Mouse (Mus musculus): ENCODE measurements at regions not wholly inside any gene's neighbourhood (a gene's known extent, or its start where the extent isn't known, plus 50 kb on each side); places are given as distances from the start of the nearest gene placed in this dataset.
A peak's percentile ranks its signal among the peaks of the same experiment; 100 is the strongest.

DNA sequence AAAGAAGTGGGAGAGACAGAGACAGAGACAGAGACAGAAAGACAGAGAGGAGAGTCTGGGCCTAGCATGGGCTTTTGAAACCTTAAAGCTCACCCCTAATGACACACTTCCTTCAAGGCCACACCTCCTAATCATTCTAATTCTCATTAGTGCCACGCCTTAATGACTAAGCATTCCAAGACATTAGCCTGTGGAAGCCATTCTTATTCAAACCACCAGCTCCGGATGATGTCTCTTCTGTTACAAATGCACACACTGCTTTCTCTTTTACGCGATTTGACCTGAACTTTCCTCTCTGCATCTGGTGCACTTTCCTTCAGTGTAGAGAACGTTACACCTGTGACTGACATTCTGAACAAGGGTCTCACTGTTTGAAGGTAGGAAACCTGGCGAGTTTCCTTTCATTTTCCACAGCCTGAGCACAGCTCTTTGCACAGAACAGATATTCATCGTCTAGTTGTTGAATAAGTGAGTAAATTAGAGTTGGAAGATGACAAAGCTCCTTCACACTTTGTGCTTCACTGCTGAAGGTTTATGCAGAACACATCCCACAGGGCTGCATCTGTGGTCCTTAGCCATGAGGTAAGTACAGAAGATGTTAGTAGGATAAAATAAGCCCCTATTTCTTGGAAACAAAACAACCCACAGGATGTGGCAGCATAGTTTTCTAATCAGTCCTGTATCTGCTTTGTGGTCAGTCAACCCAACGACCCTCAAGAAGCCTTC is 116.8 kb downstream of the Faxc start:
- Histone ChIP-seq H3K4me3 (no peak overlapping the region), H3K27ac (no peak overlapping the region)
- intact Hi-C loops (cut with DNase I) = no loop called here
- no peak for DNase-seq
- TF ChIP-seq CTCF (IDR thresholded peaks at IDR 0.05) = no peak

- no peak for DNase-seq
- TF ChIP-seq CTCF (IDR thresholded peaks at IDR 0.05) = no peak
Measured at GRCm38 (mm10) chr4:22066785-22067433, 135.8 kb downstream of the Faxc start.

DNA sequence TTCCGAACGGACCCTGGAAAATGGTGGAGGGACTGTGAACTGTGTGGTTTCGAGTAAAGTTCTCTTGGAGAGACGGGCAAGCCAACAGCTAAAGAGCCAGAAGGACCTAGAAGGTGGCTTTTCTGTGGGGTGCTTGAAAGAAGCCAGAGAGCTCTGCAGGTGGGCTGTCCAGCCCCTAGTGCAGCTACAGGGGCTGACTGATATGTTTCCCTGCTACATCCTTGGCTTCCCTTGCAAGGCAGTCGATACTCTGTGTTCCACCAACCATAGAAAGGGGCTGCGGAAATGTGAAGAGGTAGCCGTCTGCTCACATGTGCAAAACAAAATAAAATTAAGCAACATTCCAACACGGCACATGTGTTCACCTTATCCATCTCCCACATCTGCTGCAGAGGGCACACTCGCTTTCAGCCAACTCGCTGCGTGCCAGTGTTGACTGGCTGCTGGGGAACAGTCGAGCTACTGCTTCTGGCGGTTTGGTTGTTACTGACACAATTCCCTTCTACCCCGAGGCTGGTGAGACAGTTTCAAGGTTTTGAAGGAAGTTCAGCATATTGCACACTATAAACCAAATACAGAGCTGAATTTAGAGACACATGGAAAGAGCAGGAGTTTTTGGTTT is 136.7 kb downstream of the Faxc start:
- intact Hi-C loops (cut with DNase I) = no loop called here
- no peak for TF ChIP-seq CTCF (IDR thresholded peaks at IDR 0.05)
- no peak for DNase-seq
- Histone ChIP-seq H3K27ac (no peak overlapping the region), H3K4me3 (no peak overlapping the region)

More at GRCm38 (mm10) chr4:22066785-22067433, 135.8 kb downstream of the Faxc start:
- intact Hi-C loops (cut with DNase I) = no loop called here
- Histone ChIP-seq H3K27ac (no peak overlapping the region), H3K4me3 (no peak overlapping the region)

- DNase-seq = no peak
- TF ChIP-seq CTCF (IDR thresholded peaks at IDR 0.05) = no peak
- intact Hi-C loops (cut with DNase I) = no loop called here
- Histone ChIP-seq H3K27ac (no peak overlapping the region), H3K4me3 (no peak overlapping the region)
Measured at GRCm38 (mm10) chr4:22088209-22088787, 157.2 kb downstream of the Faxc start.

DNA sequence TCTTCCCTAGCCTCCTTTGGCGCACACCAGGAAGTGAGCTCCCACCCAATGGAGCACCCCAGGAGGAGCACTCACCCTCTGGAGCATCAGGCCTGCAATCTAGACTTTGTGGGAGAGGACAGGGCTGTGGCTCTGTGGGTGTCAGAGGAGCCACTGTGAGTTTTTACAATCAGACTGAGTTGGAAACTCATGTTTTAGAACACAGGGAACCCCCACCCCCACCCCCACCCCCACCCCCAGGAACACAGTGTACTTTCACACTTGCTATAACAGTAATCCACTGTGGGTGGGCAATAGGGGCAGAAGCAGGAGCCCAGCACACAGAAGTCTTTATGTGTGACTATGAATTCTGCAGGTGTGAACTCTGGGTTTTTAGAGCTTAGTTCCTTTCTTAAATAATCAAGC is 158.5 kb downstream of the Faxc start:
- Histone ChIP-seq H3K4me3 (no peak overlapping the region), H3K27ac (no peak overlapping the region)
- no peak for DNase-seq
- intact Hi-C loops (cut with DNase I) = no loop called here
- TF ChIP-seq CTCF (IDR thresholded peaks at IDR 0.05) = no peak

DNA sequence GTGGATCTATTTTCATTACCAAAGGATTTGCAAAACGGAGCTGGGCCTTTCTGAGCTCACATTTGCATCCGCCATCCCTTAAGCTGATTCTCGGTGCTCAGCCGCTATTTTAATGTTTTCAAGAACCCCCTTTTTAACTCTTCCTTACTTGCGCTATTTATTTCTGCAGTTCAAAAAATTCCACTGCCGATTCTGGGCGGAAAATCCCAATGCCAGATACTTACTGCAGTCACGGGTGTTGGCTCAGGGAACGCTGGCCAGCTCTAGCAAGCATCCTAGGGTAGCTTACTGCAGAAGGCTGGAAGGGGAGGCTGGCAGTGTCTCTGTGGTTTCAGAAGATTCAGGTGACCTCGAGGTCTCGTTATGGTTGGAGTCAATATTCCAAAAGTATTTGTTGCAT is 159.4 kb downstream of the Faxc start:
- intact Hi-C loops (cut with DNase I) = no loop called here
- no peak for DNase-seq
- Histone ChIP-seq H3K4me3 (no peak overlapping the region), H3K27ac (no peak overlapping the region)
- TF ChIP-seq CTCF (IDR thresholded peaks at IDR 0.05) = no peak

DNA sequence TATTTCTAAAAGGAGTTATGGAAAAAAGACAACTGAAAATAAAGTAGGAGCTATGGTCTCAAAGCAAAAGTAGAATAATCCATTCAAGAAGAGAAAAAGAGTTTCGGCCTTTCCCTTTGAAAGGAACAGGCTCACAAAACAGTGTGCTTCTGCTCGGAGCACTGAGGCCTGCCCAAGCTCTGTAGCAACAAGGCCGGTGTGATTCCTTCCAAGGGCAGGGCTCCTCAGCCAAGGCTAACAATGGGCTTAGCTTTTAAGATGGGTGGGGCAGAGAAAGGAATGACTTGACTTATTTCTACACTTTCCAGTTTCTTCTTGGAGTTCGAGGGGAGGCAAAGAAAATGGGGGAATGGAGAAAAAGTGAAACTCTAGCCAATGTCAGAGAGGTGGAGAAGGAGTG is 161.4 kb downstream of the Faxc start:
- no peak overlapping the region for H3K27ac ChIP-seq
- intact Hi-C loops (cut with DNase I) = no loop called here
- H3K4me3 ChIP-seq = no peak overlapping the region
- DNase-seq = no peak
- no peak for TF ChIP-seq CTCF (IDR thresholded peaks at IDR 0.05)

- no peak for TF ChIP-seq CTCF (IDR thresholded peaks at IDR 0.05)
- peak; percentile 24 for DNase-seq
Measured at GRCm38 (mm10) chr4:22095257-22096031, 164.3 kb downstream of the Faxc start.

DNA sequence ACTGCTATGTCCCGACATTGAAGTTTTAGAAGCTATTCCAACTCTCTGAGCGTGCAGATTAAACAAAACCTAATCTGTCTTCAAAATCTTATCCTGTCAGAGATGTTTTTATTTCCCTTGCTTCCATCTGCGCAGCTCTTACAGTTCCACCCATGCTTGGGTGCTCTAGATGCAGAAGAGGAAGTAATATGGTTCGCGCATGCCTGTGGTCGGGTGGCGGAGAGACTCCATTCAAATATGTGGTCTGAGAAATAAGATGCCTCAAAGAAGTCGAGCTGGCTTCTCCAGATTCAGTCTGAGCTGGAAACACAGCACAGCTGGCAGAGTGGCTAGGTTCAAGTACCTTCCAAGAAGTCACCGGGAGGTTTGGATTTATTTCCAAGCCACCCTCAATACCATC is 167.5 kb downstream of the Faxc start:
- H3K4me3 ChIP-seq = no peak overlapping the region
- H3K27ac ChIP-seq = no peak overlapping the region
- intact Hi-C loops (cut with DNase I) = no loop called here
- no peak for TF ChIP-seq CTCF (IDR thresholded peaks at IDR 0.05)
- no peak for DNase-seq

More at GRCm38 (mm10) chr4:22095257-22096031, 164.3 kb downstream of the Faxc start:
- intact Hi-C loops (cut with DNase I) = no loop called here
- no peak overlapping the region for H3K27ac ChIP-seq
- no peak overlapping the region for H3K4me3 ChIP-seq

DNA sequence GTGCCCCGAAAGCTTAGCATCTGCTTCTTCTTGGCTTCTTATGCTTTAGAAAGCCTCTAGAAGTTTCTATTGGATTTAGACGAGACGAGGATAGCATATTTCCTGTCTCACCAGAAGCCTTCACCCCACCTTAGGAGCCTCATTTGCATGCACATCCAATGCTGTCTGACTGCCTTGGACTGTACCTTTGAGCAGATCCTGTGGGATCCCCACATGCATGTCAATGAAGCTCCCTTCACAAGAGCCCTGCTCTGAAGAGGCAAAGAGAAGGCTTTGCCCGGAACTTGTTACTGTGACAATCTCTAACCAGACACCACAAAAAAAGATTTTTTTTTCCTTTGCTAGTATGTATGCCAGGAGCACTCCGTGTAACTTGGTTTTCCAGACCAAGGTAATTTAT is 171.3 kb downstream of the Faxc start:
- H3K4me3 ChIP-seq = no peak overlapping the region
- H3K27ac ChIP-seq = no peak overlapping the region
- intact Hi-C loops (cut with DNase I) = no loop called here
- no peak for DNase-seq
- TF ChIP-seq CTCF (IDR thresholded peaks at IDR 0.05) = no peak

GRCm38 (mm10) chr4:22103001-22103587 is 172.0 kb downstream of the Faxc start:
- intact Hi-C loops (cut with DNase I) = no loop called here
- TF ChIP-seq CTCF (IDR thresholded peaks at IDR 0.05) = no peak

DNA sequence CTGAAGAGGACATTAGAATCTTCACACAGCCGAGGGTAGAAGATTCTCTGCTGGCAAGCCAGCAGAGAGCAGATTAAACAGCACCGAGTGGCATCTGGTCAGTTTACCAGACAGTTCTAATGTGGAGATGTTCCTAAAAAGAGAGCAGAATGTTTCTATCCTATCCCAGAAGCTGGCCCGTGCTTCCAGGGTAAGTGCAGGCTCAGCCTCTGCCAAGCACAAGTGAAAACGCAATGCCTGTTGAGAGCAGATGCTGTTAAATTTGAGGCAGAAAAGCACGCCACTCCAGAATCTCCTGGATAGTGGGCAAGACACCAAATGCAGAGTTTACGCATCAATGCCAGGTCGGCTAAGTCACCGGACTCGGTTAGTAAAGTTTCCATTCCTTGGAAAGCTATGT is 175.8 kb downstream of the Faxc start:
- no peak for TF ChIP-seq CTCF (IDR thresholded peaks at IDR 0.05)
- no peak overlapping the region for H3K4me3 ChIP-seq
- DNase-seq = no peak
- intact Hi-C loops (cut with DNase I) = no loop called here
- no peak overlapping the region for H3K27ac ChIP-seq

More at GRCm38 (mm10) chr4:22103001-22103587, 172.0 kb downstream of the Faxc start:
- DNase-seq = no peak
- Histone ChIP-seq H3K4me3 (no peak overlapping the region), H3K27ac (no peak overlapping the region)

All from gastrocnemius, adult 2 months (tissue).